Mouse (Mus musculus): ENCODE data around the gene Ppp4r3a.
"Not testable (repeated sequence)": the region's sequence is repeated elsewhere in the genome, so short reads cannot be mapped to it uniquely, and the experiment has no call there.

GRCm38 (mm10) chr12:101109794-101110585, 26.5 kb upstream of the Ppp4r3a start:
- not testable (repeated sequence) for TF ChIP-seq TAL1, GATA1 (IDR thresholded peaks at IDR 0.05; ENCODE audit: low read length)

Measured in erythroblast, embryonic 14.5 days (primary cell).